Comparison of ENCODE assay signal across 14 mouse cellular contexts in the genomic region with DNA sequence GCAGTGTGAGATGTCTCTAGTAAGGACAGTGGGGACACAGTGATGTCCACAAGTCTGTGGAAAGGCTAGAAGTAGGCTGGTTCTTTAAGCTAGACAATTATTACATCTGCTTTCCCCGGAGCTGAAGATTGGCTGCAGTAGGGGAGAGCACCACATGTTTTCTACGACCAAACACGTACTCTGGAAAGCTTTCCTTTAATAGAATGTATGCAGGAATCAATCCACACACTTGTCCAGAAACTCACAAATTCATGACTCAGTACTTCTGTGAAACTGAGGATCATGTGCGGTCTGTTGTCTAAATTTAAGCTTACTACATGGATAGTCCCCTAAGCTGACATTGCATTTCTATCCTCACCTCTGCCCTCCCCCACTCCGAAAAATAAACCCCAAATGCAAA.
"Had no signal": no experiment of that assay in that cellular context is flagged by ENCODE, and none has a peak within 500 bp of the region (broad histone marks: within the 10 kb centered on the region; RNA-seq: fewer than 3 reads in every experiment).

No protein-coding gene starts in this region.

- H3K36me3 ChIP-seq: liver, embryonic 13.5 days; midbrain, embryonic 10.5 days; midbrain, embryonic 13.5 days had no signal

- H3K9ac ChIP-seq: liver, embryonic 13.5 days; midbrain, embryonic 13.5 days had no signal

- DNase-seq: kidney, adult 18-20 months; kidney, adult 9 months; kidney, postnatal 14 days; kidney, postnatal 4 days; liver, embryonic 13.5 days; thymus, adult 2 months; thymus, postnatal 14 days; thymus, postnatal 4 days had no signal

- ATAC-seq: midbrain, embryonic 13.5 days; midbrain, embryonic 16.5 days had no signal

- H3K4me3 ChIP-seq: left cerebral cortex, adult 2 months; liver, embryonic 13.5 days; megakaryocyte, embryonic 14.5 days; midbrain, embryonic 10.5 days; midbrain, embryonic 13.5 days had no signal

- H3K9me3 ChIP-seq: liver, embryonic 13.5 days; midbrain, embryonic 10.5 days; midbrain, embryonic 13.5 days had no signal

- H3K27me3 ChIP-seq: liver, embryonic 13.5 days; megakaryocyte, embryonic 14.5 days; midbrain, embryonic 13.5 days had no signal

- H3K4me1 ChIP-seq: liver, embryonic 13.5 days; megakaryocyte, embryonic 14.5 days; midbrain, embryonic 10.5 days; midbrain, embryonic 13.5 days had no signal

- H3K27ac ChIP-seq: left cerebral cortex, adult 2 months; liver, embryonic 13.5 days; midbrain, embryonic 10.5 days; midbrain, embryonic 13.5 days; stomach, postnatal 0 days had no signal

- H3K4me2 ChIP-seq: liver, embryonic 13.5 days; midbrain, embryonic 13.5 days had no signal
